In genomic region chr13:34995925-34996324, GRCm38 (mm10) we compare ENCODE assay signal across 15 mouse cellular contexts. TPM values are rescaled to one million over a fixed set of nuclear protein-coding genes. Genes with fewer than 3 reads are reported as not detected.
DNase-seq lines count a peak whose midpoint lies in the region; ATAC-seq and TF ChIP-seq lines count a peak whose summit lies in the region.
"Had no signal": no experiment of that assay in that cellular context is flagged by ENCODE, and none has a peak within 500 bp of the region (broad histone marks: within the 10 kb centered on the region; RNA-seq: fewer than 3 reads in every experiment).

No protein-coding gene starts in this region.

- H3K27me3 ChIP-seq in forebrain, postnatal 0 days (ENCODE audit: insufficient read depth, low read length), result no peaks in the 10 kb centered on the region
- no peaks in the 10 kb centered on the region for H3K27me3 ChIP-seq in forebrain, embryonic 12.5 days
- no peaks in the 10 kb centered on the region for H3K27me3 ChIP-seq in lung, postnatal 0 days (replicated peaks; ENCODE audit: insufficient read depth, low read length)
- H3K27me3 ChIP-seq: heart, embryonic 13.5 days; hindbrain, embryonic 13.5 days; Patski had no signal

- DNase-seq in forebrain, postnatal 0 days, result peak; percentile 2
- DNase-seq in left cerebral cortex, postnatal 4 days, result peak; percentile 18
- DNase-seq in left cerebral cortex, adult 9 months (ENCODE audit: low spot score in 2 of 2), result no peak
- peak; percentile 40 for DNase-seq in adipocyte (ENCODE audit: low spot score)
- DNase-seq in lung, postnatal 0 days (ENCODE audit: low spot score), result peak; percentile 45
- no peak for DNase-seq in retina, postnatal 1 day
- no peak for DNase-seq in left cerebral cortex, adult 18-20 months (ENCODE audit: low spot score in 2 of 2)
- DNase-seq: cerebellum, adult 11 months had no signal

- no peaks in the 10 kb centered on the region for H3K9me3 ChIP-seq in forebrain, postnatal 0 days (ENCODE audit: low read length)
- H3K9me3 ChIP-seq in forebrain, embryonic 12.5 days, result peaks cover 6% of the 10 kb centered on the region; the same call in 1 of the 2 replicates
- H3K9me3 ChIP-seq in lung, postnatal 0 days (ENCODE audit: low read length), result no peaks in the 10 kb centered on the region

- H3K27ac ChIP-seq in forebrain, postnatal 0 days (ENCODE audit: low read depth, low read length), result no peak overlapping the region
- H3K27ac ChIP-seq in forebrain, embryonic 12.5 days, result no peak overlapping the region
- H3K27ac ChIP-seq in lung, postnatal 0 days (ENCODE audit: low read length), result no peak overlapping the region
- H3K27ac ChIP-seq: heart, embryonic 13.5 days; hindbrain, embryonic 13.5 days had no signal

- no peaks in the 10 kb centered on the region for H3K36me3 ChIP-seq in forebrain, postnatal 0 days (ENCODE audit: insufficient read depth)
- H3K36me3 ChIP-seq in forebrain, embryonic 12.5 days (replicated peaks), result no peaks in the 10 kb centered on the region
- H3K36me3 ChIP-seq in lung, postnatal 0 days (ENCODE audit: insufficient read depth, low read length), result no peaks in the 10 kb centered on the region
- H3K36me3 ChIP-seq: hindbrain, embryonic 13.5 days had no signal

- no peak for ATAC-seq in forebrain, postnatal 0 days
- ATAC-seq in forebrain, embryonic 12.5 days (ENCODE audit: low FRiP score), result no peak
- ATAC-seq in lung, postnatal 0 days, result no peak
- ATAC-seq: CD4-positive, CD25-positive, alpha-beta regulatory T cell, adult 4 months; Patski had no signal

- no peak overlapping the region for H3K4me3 ChIP-seq in forebrain, postnatal 0 days (ENCODE audit: low read depth, low read length)
- H3K4me3 ChIP-seq in forebrain, embryonic 12.5 days (replicated peaks), result no peak overlapping the region
- H3K4me3 ChIP-seq in lung, postnatal 0 days (ENCODE audit: low read depth, low read length), result no peak overlapping the region
- H3K4me3 ChIP-seq: erythroblast, embryonic 14.5 days; heart, embryonic 13.5 days; hindbrain, embryonic 13.5 days had no signal

- H3K4me2 ChIP-seq in forebrain, postnatal 0 days (ENCODE audit: low read depth), result no peak overlapping the region
- no peak overlapping the region for H3K4me2 ChIP-seq in forebrain, embryonic 12.5 days
- H3K4me2 ChIP-seq in lung, postnatal 0 days (replicated peaks; ENCODE audit: low read depth, low read length), result no peak overlapping the region
- H3K4me2 ChIP-seq: heart, embryonic 13.5 days; hindbrain, embryonic 13.5 days had no signal

- 61% methylated on average over 2 of the region's 2 CpGs for WGBS in forebrain, postnatal 0 days
- 86% methylated on average over 2 of the region's 2 CpGs for WGBS in forebrain, embryonic 12.5 days
- WGBS in lung, postnatal 0 days, result 36% methylated on average over 2 of the region's 2 CpGs

- TF ChIP-seq EP300 in lung, postnatal 0 days (IDR thresholded peaks at IDR 0.05), result peak; percentile 52

- intact Hi-C loops in left cerebral cortex, postnatal 4 days (cut with DNase I), result no loop called here

- no peak for TF ChIP-seq CTCF in forebrain, postnatal 0 days (IDR thresholded peaks at IDR 0.05; ENCODE audit: low read depth)
- no peak for TF ChIP-seq CTCF in lung, postnatal 0 days (IDR thresholded peaks at IDR 0.05)

- H3K9ac ChIP-seq in forebrain, postnatal 0 days, result no peak overlapping the region
- no peak overlapping the region for H3K9ac ChIP-seq in forebrain, embryonic 12.5 days
- no peak overlapping the region for H3K9ac ChIP-seq in lung, postnatal 0 days (replicated peaks; ENCODE audit: low read depth)
- H3K9ac ChIP-seq: heart, embryonic 13.5 days; hindbrain, embryonic 13.5 days had no signal

- H3K4me1 ChIP-seq in forebrain, postnatal 0 days (ENCODE audit: insufficient read depth), result peaks cover 8% of the 10 kb centered on the region; the same call in 1 of the 2 replicates
- H3K4me1 ChIP-seq in forebrain, embryonic 12.5 days, result peaks cover 24% of the 10 kb centered on the region
- H3K4me1 ChIP-seq in lung, postnatal 0 days (ENCODE audit: insufficient read depth, low read depth, low read length), result peaks cover 2% of the 10 kb centered on the region; the same call in 1 of the 2 replicates

RNA-seq across cellular contexts. Expression of gene Eci2, which starts 31.0 kb away (rescaled TPM):
- total RNA-seq in forebrain, postnatal 0 days (2014; rRNA removed), result 102 and 116 TPM in 2 replicates
- polyA plus RNA-seq in forebrain, postnatal 0 days (2015; fragmentation: Nextera tagmentation; extraction: Ambion mirVana), result 103 and 104 TPM in 2 replicates
- 117 and 118 TPM in 2 replicates for polyA plus RNA-seq in forebrain, embryonic 12.5 days (2016; fragmentation: Nextera tagmentation; extraction: Ambion mirVana)
- 10 to 100 TPM; 58.2 to 59.3 TPM for total RNA-seq in left cerebral cortex, postnatal 4 days (2021)
- 133 and 150 TPM in 2 replicates for polyA plus RNA-seq in lung, postnatal 0 days (2015; fragmentation: Nextera tagmentation; extraction: Ambion mirVana)
- 10 to 100 TPM; 46.7 to 46.9 TPM for total RNA-seq in left cerebral cortex, adult 18-20 months (2021)

RNA-seq across cellular contexts. Expression of gene Eci3, which starts 32.3 kb away (rescaled TPM):
- total RNA-seq in forebrain, postnatal 0 days (2014; rRNA removed), result 0.31 TPM in 1 of 2 replicates, not detected in the other
- polyA plus RNA-seq in forebrain, postnatal 0 days (2015; fragmentation: Nextera tagmentation; extraction: Ambion mirVana), result 0.23 TPM in 1 of 2 replicates, not detected in the other
- 0.19 and 0.45 TPM in 2 replicates for polyA plus RNA-seq in forebrain, embryonic 12.5 days (2016; fragmentation: Nextera tagmentation; extraction: Ambion mirVana)
- 1 to 10 TPM in 1 of 2 experiments, not detected in 1; 1.0 TPM for total RNA-seq in left cerebral cortex, postnatal 4 days (2021)
- 0.23 and 0.46 TPM in 2 replicates for polyA plus RNA-seq in lung, postnatal 0 days (2015; fragmentation: Nextera tagmentation; extraction: Ambion mirVana)
- under 1 TPM; 0.63 to 1.00 TPM for total RNA-seq in left cerebral cortex, adult 18-20 months (2021)
- total RNA-seq: megakaryocyte progenitor cell, adult 5-6 weeks had no signal
- polyA plus RNA-seq: erythroblast, embryonic 14.5 days had no signal

Comparison
In these comparisons a context has a peak if more than half of its experiments do, and no peak if none do; other contexts are left out.
1. DNase-seq: peak in forebrain, postnatal 0 days (single experiment), left cerebral cortex, postnatal 4 days (single experiment), adipocyte (single experiment) and lung, postnatal 0 days (single experiment); none in left cerebral cortex, adult 9 months (0 of 2), retina, postnatal 1 day (single experiment) and left cerebral cortex, adult 18-20 months (0 of 2).